Mouse (Mus musculus) adrenal gland (tissue): ENCODE data around the gene Krt88.

Experiments used
- intact Hi-C: fragments of 180-260 bp; cut with DNase I; formaldehyde crosslinking; loops from one replicate; pipeline ENCODE4 v1.15.1; 2025

Krt88 gene

GRCm38 (mm10) chr15:101472952-101473528 lies 25.5 kb downstream of the Krt88 start, which contains the start of gene Krt86:
Krt86 (plus strand) TSS chr15:101473478.
- intact Hi-C loops = no loop called here

- intact Hi-C loops = no loop called here
These were observed 31.6 kb downstream of the Krt88 start for GRCm38 (mm10) chr15:101479007-101479665.

- intact Hi-C loops = no loop called here
These were observed 32.1 kb downstream of the Krt88 start for GRCm38 (mm10) chr15:101479666-101480060.

- intact Hi-C loops = no loop called here
These were observed 34.5 kb downstream of the Krt88 start for GRCm38 (mm10) chr15:101482056-101482455.

- intact Hi-C loops = no loop called here
These were observed 36.1 kb downstream of the Krt88 start for GRCm38 (mm10) chr15:101483646-101484045.

GRCm38 (mm10) chr15:101484939-101485338 lies 37.4 kb downstream of the Krt88 start:
- intact Hi-C loops = no loop called here

- intact Hi-C loops = no loop called here
These were observed 38.5 kb downstream of the Krt88 start for GRCm38 (mm10) chr15:101485911-101486635.

- intact Hi-C loops = no loop called here
These were observed 43.9 kb downstream of the Krt88 start, which contains the start of gene Krt83 for GRCm38 (mm10) chr15:101491431-101491830. Krt83 (minus strand) TSS chr15:101491512.

GRCm38 (mm10) chr15:101492718-101493117 lies 45.2 kb downstream of the Krt88 start:
- intact Hi-C loops = no loop called here

GRCm38 (mm10) chr15:101493713-101494112 lies 46.2 kb downstream of the Krt88 start:
- intact Hi-C loops = no loop called here

GRCm38 (mm10) chr15:101494203-101494602 lies 46.7 kb downstream of the Krt88 start:
- intact Hi-C loops = no loop called here

GRCm38 (mm10) chr15:101495266-101495665 lies 47.7 kb downstream of the Krt88 start:
- intact Hi-C loops = loop anchor here (5.0 kb wide), 1 partner anchor 153 kb away; no protein-coding TSS in a partner anchor

- intact Hi-C loops = loop anchor here (5.0 kb wide), 1 partner anchor 155 kb away; no protein-coding TSS in a partner anchor
These were observed 49.6 kb downstream of the Krt88 start for GRCm38 (mm10) chr15:101497181-101497580.
